In the genomic region with DNA sequence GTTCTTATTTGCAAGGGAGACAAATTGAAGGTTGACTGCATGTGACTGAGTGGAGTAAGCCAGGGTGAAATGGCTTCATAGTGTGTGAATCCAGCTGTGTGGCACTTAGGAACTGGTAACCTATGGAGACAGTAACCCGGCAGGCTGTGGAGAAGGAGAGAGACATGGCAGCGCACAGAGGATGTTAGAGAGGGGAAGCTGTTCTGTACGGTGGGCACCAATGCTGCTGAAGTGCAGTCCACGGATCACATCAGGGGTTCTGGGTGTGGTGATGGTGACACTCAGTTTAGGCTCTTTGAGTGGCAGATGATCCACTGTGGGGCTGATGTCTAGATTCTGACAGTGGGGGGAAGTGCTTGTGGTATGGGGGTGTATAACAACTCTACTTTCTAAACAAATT, we compare ENCODE assay signal across 32 mouse cellular contexts.
"Had no signal": no experiment of that assay in that cellular context is flagged by ENCODE, and none has a peak within 500 bp of the region (broad histone marks: within the 10 kb centered on the region; RNA-seq: fewer than 3 reads in every experiment).

No protein-coding gene starts in this region.

- H3K4me3 ChIP-seq: heart, embryonic 12.5 days; heart, embryonic 13.5 days; heart, embryonic 15.5 days; hindbrain, embryonic 10.5 days; hindbrain, embryonic 12.5 days; hindbrain, embryonic 13.5 days; hindbrain, embryonic 15.5 days; intestine, embryonic 15.5 days; kidney, embryonic 15.5 days; layer of hippocampus, adult 2 months had no signal

- H3K27me3 ChIP-seq: heart, embryonic 12.5 days; heart, embryonic 13.5 days; heart, embryonic 15.5 days; hindbrain, embryonic 12.5 days; hindbrain, embryonic 13.5 days; hindbrain, embryonic 15.5 days; intestine, embryonic 15.5 days; kidney, embryonic 15.5 days had no signal

- H3K4me2 ChIP-seq: heart, embryonic 11.5 days; heart, embryonic 12.5 days; heart, embryonic 13.5 days; heart, embryonic 15.5 days; hindbrain, embryonic 12.5 days; hindbrain, embryonic 13.5 days; hindbrain, embryonic 14.5 days; hindbrain, embryonic 15.5 days; intestine, embryonic 15.5 days; kidney, embryonic 15.5 days had no signal

- H3K36me3 ChIP-seq: heart, embryonic 15.5 days; hindbrain, embryonic 12.5 days; hindbrain, embryonic 15.5 days; intestine, embryonic 15.5 days had no signal

- H3K9ac ChIP-seq: heart, embryonic 12.5 days; heart, embryonic 13.5 days; heart, embryonic 15.5 days; hindbrain, embryonic 12.5 days; hindbrain, embryonic 13.5 days; hindbrain, embryonic 14.5 days; hindbrain, embryonic 15.5 days; intestine, embryonic 15.5 days; kidney, embryonic 15.5 days had no signal

- H3K27ac ChIP-seq: heart, embryonic 13.5 days; heart, embryonic 15.5 days; hindbrain, embryonic 10.5 days; hindbrain, embryonic 12.5 days; hindbrain, embryonic 13.5 days; hindbrain, embryonic 14.5 days; hindbrain, embryonic 15.5 days; hindbrain, postnatal 0 days; intestine, embryonic 15.5 days; kidney, embryonic 15.5 days; kidney, postnatal 0 days; layer of hippocampus, adult 2 months had no signal

- H3K9me3 ChIP-seq: heart, embryonic 15.5 days; hindbrain, embryonic 12.5 days; hindbrain, embryonic 13.5 days; hindbrain, embryonic 15.5 days; intestine, embryonic 15.5 days; kidney, embryonic 15.5 days had no signal

- DNase-seq: heart, postnatal 10 days; heart, postnatal 14 days; heart, postnatal 36 days; kidney, adult 11 months; kidney, adult 18-20 months; kidney, adult 2 months; kidney, adult 8-10 months; kidney, adult 9 months; kidney, postnatal 10 days; kidney, postnatal 14 days; kidney, postnatal 25 days; kidney, postnatal 36 days; layer of hippocampus, adult 9-11 months; layer of hippocampus, postnatal 36 days had no signal

- ATAC-seq: hindbrain, embryonic 16.5 days; hindbrain, postnatal 0 days; inflammation-experienced regulatory T-cells, adult 6 months; intestine, embryonic 15.5 days; intestine, embryonic 16.5 days; intestine, postnatal 0 days had no signal
